In genomic region chr2:152766387-152767123, GRCm38 (mm10) we compare ENCODE assay signal across 8 mouse cellular contexts. TPM values are rescaled to one million over a fixed set of nuclear protein-coding genes. Genes with fewer than 3 reads are reported as not detected.
DNase-seq lines count a peak whose midpoint lies in the region; ATAC-seq and TF ChIP-seq lines count a peak whose summit lies in the region.

No protein-coding gene starts in this region.

- H3K4me1 ChIP-seq in hindbrain, embryonic 13.5 days (replicated peaks) = peaks cover 23% of the 10 kb centered on the region
- peaks cover 11% of the 10 kb centered on the region for H3K4me1 ChIP-seq in lung, postnatal 0 days (ENCODE audit: insufficient read depth, low read depth, low read length)

- no peak overlapping the region for H3K9ac ChIP-seq in hindbrain, embryonic 13.5 days
- H3K9ac ChIP-seq in lung, postnatal 0 days (replicated peaks; ENCODE audit: low read depth) = no peak overlapping the region; the same call in 1 of the 2 replicates

- H3K4me2 ChIP-seq in hindbrain, embryonic 13.5 days = no peak overlapping the region
- H3K4me2 ChIP-seq in lung, postnatal 0 days (replicated peaks; ENCODE audit: low read depth, low read length) = peak overlapping the region; percentile 34; the same call in 1 of the 2 replicates

- H3K4me3 ChIP-seq in hindbrain, embryonic 13.5 days = no peak overlapping the region
- H3K4me3 ChIP-seq in lung, postnatal 0 days (ENCODE audit: low read depth, low read length) = no peak overlapping the region

- ATAC-seq in hindbrain, embryonic 13.5 days (ENCODE audit: low FRiP score) = 0 out of 2 replicates have a peak, but pooled peaks have one; percentile 40
- peak; percentile 65 for ATAC-seq in lung, postnatal 0 days

- no peak for TF ChIP-seq EP300 in lung, postnatal 0 days (IDR thresholded peaks at IDR 0.05)

- peak; percentile 99 for TF ChIP-seq CTCF in lung, postnatal 0 days (IDR thresholded peaks at IDR 0.05)

- H3K27me3 ChIP-seq in hindbrain, embryonic 13.5 days = no peaks in the 10 kb centered on the region
- no peaks in the 10 kb centered on the region for H3K27me3 ChIP-seq in lung, postnatal 0 days (replicated peaks; ENCODE audit: insufficient read depth, low read length)

- DNase-seq in R1 (ENCODE audit: low read depth, low spot score) = peak; percentile 89
- peak; percentile 95 to 96 for DNase-seq in cerebellum, postnatal 10 days
- DNase-seq in frontal cortex, postnatal 25 days (ENCODE audit: low spot score in 2 of 2) = peak; percentile 85 to 90
- DNase-seq in layer of hippocampus, postnatal 10 days (ENCODE audit: low spot score in 2 of 2) = peak; percentile 92 to 93
- peak; percentile 91 for DNase-seq in lung, postnatal 0 days (ENCODE audit: low spot score)
- DNase-seq in retina, postnatal 1 day = peak; percentile 93
- peak; percentile 98 for DNase-seq in thymus, postnatal 4 days

- 21% methylated on average over 25 of the region's 25 CpGs for WGBS in hindbrain, embryonic 13.5 days
- WGBS in lung, postnatal 0 days = 9% methylated on average over 25 of the region's 25 CpGs

- no peaks in the 10 kb centered on the region for H3K36me3 ChIP-seq in hindbrain, embryonic 13.5 days
- no peaks in the 10 kb centered on the region for H3K36me3 ChIP-seq in lung, postnatal 0 days (ENCODE audit: insufficient read depth, low read length)

- no peaks in the 10 kb centered on the region for H3K9me3 ChIP-seq in hindbrain, embryonic 13.5 days
- H3K9me3 ChIP-seq in lung, postnatal 0 days (ENCODE audit: low read length) = no peaks in the 10 kb centered on the region

- no peak overlapping the region; the same call in 1 of the 2 replicates for H3K27ac ChIP-seq in hindbrain, embryonic 13.5 days
- H3K27ac ChIP-seq in lung, postnatal 0 days (ENCODE audit: low read length) = peak overlapping the region; percentile 4; the same call in 1 of the 2 replicates

RNA-seq across cellular contexts. Expression of gene Cox4i2, which starts 12.6 kb away (rescaled TPM):
- 4.6 and 5.4 TPM in 2 replicates for polyA plus RNA-seq in hindbrain, embryonic 13.5 days (2015; fragmentation: Nextera tagmentation; extraction: Ambion mirVana)
- total RNA-seq in layer of hippocampus, postnatal 10 days (2021) = 1 to 10 TPM; 2.1 to 2.5 TPM
- polyA plus RNA-seq in lung, postnatal 0 days (2015; fragmentation: Nextera tagmentation; extraction: Ambion mirVana) = 204 and 228 TPM in 2 replicates

RNA-seq across cellular contexts. Expression of gene Id1, which starts 30.5 kb away (rescaled TPM):
- polyA plus RNA-seq in hindbrain, embryonic 13.5 days (2015; fragmentation: Nextera tagmentation; extraction: Ambion mirVana) = 68.7 and 87.0 TPM in 2 replicates
- 10 to 100 TPM; 29.0 to 31.2 TPM for total RNA-seq in layer of hippocampus, postnatal 10 days (2021)
- 214 and 218 TPM in 2 replicates for polyA plus RNA-seq in lung, postnatal 0 days (2015; fragmentation: Nextera tagmentation; extraction: Ambion mirVana)

Comparison
In these comparisons a context has a peak if more than half of its experiments do, and no peak if none do; other contexts are left out.
1. RNA of gene Cox4i2, which starts 12.6 kb away (polyA plus RNA-seq): 204 to 228 TPM in lung, postnatal 0 days; 4.6 to 5.4 TPM in hindbrain, embryonic 13.5 days; every median in the first group is over 10 times any median in the second.
2. Peak in every context shown above with its lines, with median percentiles within 50 percentile points of each other: DNase-seq.